Mouse (Mus musculus) monocyte, adult 2 months (primary cell): ENCODE measurements around the gene Rbm38.

ENCODE experiments used
- DNase-seq, 2 experiments: peaks; one replicate each; pipeline ENCODE4 v3.0.0; 2022; ENCODE audit warnings: low spot score in 2 of 2, low read depth in 1 of 2

Gene Rbm38

GRCm38 (mm10) chr2:173020430-173020829 is at the start of gene Rbm38:
Rbm38 (plus strand) TSS chr2:173020498.
- no peak for DNase-seq

GRCm38 (mm10) chr2:172971865-172972264 is 48.4 kb upstream of the Rbm38 start:
- DNase-seq, result no peak

- DNase-seq, result no peak
Observed at GRCm38 (mm10) chr2:172973806-172974565, 46.3 kb upstream of the Rbm38 start.

GRCm38 (mm10) chr2:172974701-172975100 is 45.6 kb upstream of the Rbm38 start:
- no peak for DNase-seq

GRCm38 (mm10) chr2:172975159-172975558 is 45.1 kb upstream of the Rbm38 start:
- no peak for DNase-seq

GRCm38 (mm10) chr2:172976661-172977238 is 43.5 kb upstream of the Rbm38 start:
- DNase-seq, result no peak

- no peak for DNase-seq
Observed at GRCm38 (mm10) chr2:172977409-172978130, 42.7 kb upstream of the Rbm38 start, which contains the start of gene Spo11. Spo11 (plus strand) TSS chr2:172977700.

- DNase-seq, result no peak
Observed at GRCm38 (mm10) chr2:172978131-172978633, 42.1 kb upstream of the Rbm38 start.

- DNase-seq, result no peak
Observed at GRCm38 (mm10) chr2:172979666-172980345, 40.5 kb upstream of the Rbm38 start.

GRCm38 (mm10) chr2:172982776-172983561 is 37.3 kb upstream of the Rbm38 start:
- no peak for DNase-seq

GRCm38 (mm10) chr2:172990161-172990560 is 30.1 kb upstream of the Rbm38 start:
- no peak for DNase-seq

- peak in 1 of 2 experiments; percentile 31 for DNase-seq
Observed at GRCm38 (mm10) chr2:172996207-172996606, 24.1 kb upstream of the Rbm38 start.

GRCm38 (mm10) chr2:172997748-172998147 is 22.6 kb upstream of the Rbm38 start:
- no peak for DNase-seq

- no peak for DNase-seq
Observed at GRCm38 (mm10) chr2:172998478-172998877, 21.8 kb upstream of the Rbm38 start.

GRCm38 (mm10) chr2:172999630-173000284 is 20.5 kb upstream of the Rbm38 start, which contains the start of gene Rae1:
Rae1 (plus strand) TSS chr2:173000117.
- peak; percentile 94 to 99 for DNase-seq

GRCm38 (mm10) chr2:173000285-173000652 is 20.0 kb upstream of the Rbm38 start:
- DNase-seq, result no peak

GRCm38 (mm10) chr2:173000921-173001320 is 19.4 kb upstream of the Rbm38 start:
- no peak for DNase-seq

GRCm38 (mm10) chr2:173003737-173004136 is 16.6 kb upstream of the Rbm38 start:
- no peak for DNase-seq

- no peak for DNase-seq
Observed at GRCm38 (mm10) chr2:173010220-173010717, 10.0 kb upstream of the Rbm38 start.

GRCm38 (mm10) chr2:173011440-173011839 is 8.9 kb upstream of the Rbm38 start:
- no peak for DNase-seq
